Mouse (Mus musculus): ENCODE results near the gene Ppp1r35. TPM values are rescaled to one million over a fixed set of nuclear protein-coding genes. Genes with fewer than 3 reads are reported as not detected.

Ppp1r35 gene
- polyA plus RNA-seq, 1 experiment = 75.4 TPM

GRCm38 (mm10) chr5:137777267-137777845, 1.3 kb upstream of the Ppp1r35 start:
- Histone ChIP-seq H3K27ac (ENCODE audit: insufficient read depth, low read depth, low read length) (peak overlapping the region; percentile 14; the same call in 1 of the 2 replicates), H3K27me3 (ENCODE audit: control insufficient read depth, insufficient read depth, low read length) (no peaks in the 10 kb centered on the region), H3K4me3 (ENCODE audit: low read depth, low read length) (no peak overlapping the region), H3K4me1 (ENCODE audit: control insufficient read depth, insufficient read depth, insufficient read length, low read length) (peaks cover 15% of the 10 kb centered on the region), H3K36me3 (ENCODE audit: control insufficient read depth, insufficient read depth, low read length) (peaks cover 14% of the 10 kb centered on the region; the same call in 1 of the 2 replicates)
- no peak for TF ChIP-seq CTCF (IDR thresholded peaks at IDR 0.05; ENCODE audit: extremely low read depth, insufficient read length, insufficient replicate concordance, low read depth, low read length)
- no peak for TF ChIP-seq POLR2A (IDR thresholded peaks at IDR 0.05; ENCODE audit: low read depth, low read length)
- WGBS = 28% methylated on average over 7 of the region's 7 CpGs

- H3K36me3 ChIP-seq (ENCODE audit: control insufficient read depth, insufficient read depth, low read length) = peaks cover 31% of the 10 kb centered on the region
- peaks cover 22% of the 10 kb centered on the region for H3K4me1 ChIP-seq (ENCODE audit: control insufficient read depth, insufficient read depth, insufficient read length, low read length)
- no peaks in the 10 kb centered on the region for H3K27me3 ChIP-seq (ENCODE audit: control insufficient read depth, insufficient read depth, low read length)
- under 1% methylated on average over 82 of the region's 83 CpGs for WGBS
- TF ChIP-seq POLR2A (IDR thresholded peaks at IDR 0.05; ENCODE audit: low read depth, low read length) = no peak
- no peak for TF ChIP-seq CTCF (IDR thresholded peaks at IDR 0.05; ENCODE audit: extremely low read depth, insufficient read length, insufficient replicate concordance, low read depth, low read length)
- H3K27ac ChIP-seq (ENCODE audit: insufficient read depth, low read depth, low read length) = peak overlapping the region; percentile 38
- peak overlapping the region; percentile 72 for H3K4me3 ChIP-seq (ENCODE audit: low read depth, low read length)
Observed at GRCm38 (mm10) chr5:137779053-137779933, 644 bp downstream of the Ppp1r35 start.

GRCm38 (mm10) chr5:137781661-137782060, 3.0 kb downstream of the Ppp1r35 start:
- TF ChIP-seq CTCF (IDR thresholded peaks at IDR 0.05; ENCODE audit: extremely low read depth, insufficient read length, insufficient replicate concordance, low read depth, low read length) = no peak
- WGBS = 80% methylated on average over 7 of the region's 7 CpGs
- Histone ChIP-seq H3K27me3 (ENCODE audit: control insufficient read depth, insufficient read depth, low read length) (no peaks in the 10 kb centered on the region), H3K36me3 (ENCODE audit: control insufficient read depth, insufficient read depth, low read length) (peaks cover 31% of the 10 kb centered on the region), H3K27ac (ENCODE audit: insufficient read depth, low read depth, low read length) (no peak overlapping the region), H3K4me3 (ENCODE audit: low read depth, low read length) (no peak overlapping the region), H3K4me1 (ENCODE audit: control insufficient read depth, insufficient read depth, insufficient read length, low read length) (peaks cover 32% of the 10 kb centered on the region)

DNA sequence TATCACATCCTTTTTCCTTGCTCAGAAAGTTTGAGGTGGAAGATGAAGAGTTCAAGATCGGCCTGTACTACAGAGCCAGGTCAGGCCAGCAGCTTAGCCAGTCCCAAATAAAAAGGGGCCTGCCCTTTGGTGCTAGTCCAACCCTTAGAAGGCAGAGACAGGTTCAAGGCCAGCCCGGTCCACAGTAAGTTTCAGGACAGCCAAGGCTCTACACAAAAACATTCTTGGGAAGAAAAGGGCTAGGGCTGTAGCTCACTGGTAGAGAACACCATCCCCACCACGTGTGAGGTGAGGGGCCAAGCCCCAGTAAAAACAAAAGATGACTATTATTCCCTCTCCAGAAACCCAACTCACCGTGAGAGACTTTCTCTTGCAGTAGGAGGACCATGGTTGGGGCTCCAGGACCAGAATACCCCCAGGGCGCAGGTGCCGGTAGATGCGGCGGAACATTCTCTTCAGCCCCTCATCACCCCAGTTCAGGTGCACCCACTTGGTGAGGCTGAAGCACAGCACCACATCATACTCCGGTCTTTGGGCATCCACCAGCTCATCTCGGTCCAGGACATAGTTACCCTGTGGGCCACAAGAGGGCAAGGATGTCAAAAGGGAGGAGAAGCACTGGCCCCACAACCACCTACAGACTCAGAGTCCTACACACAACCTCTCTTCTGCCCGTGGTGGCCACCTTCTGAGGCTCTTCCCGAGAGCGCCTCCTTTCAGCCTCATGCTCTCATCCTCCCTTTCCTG, 4.3 kb downstream of the Ppp1r35 start:
- Histone ChIP-seq H3K36me3 (ENCODE audit: control insufficient read depth, insufficient read depth, low read length) (peaks cover 31% of the 10 kb centered on the region), H3K27ac (ENCODE audit: insufficient read depth, low read depth, low read length) (no peak overlapping the region), H3K4me1 (ENCODE audit: control insufficient read depth, insufficient read depth, insufficient read length, low read length) (peaks cover 26% of the 10 kb centered on the region), H3K27me3 (ENCODE audit: control insufficient read depth, insufficient read depth, low read length) (no peaks in the 10 kb centered on the region), H3K4me3 (ENCODE audit: low read depth, low read length) (no peak overlapping the region)
- no peak for TF ChIP-seq CTCF (IDR thresholded peaks at IDR 0.05; ENCODE audit: extremely low read depth, insufficient read length, insufficient replicate concordance, low read depth, low read length)
- no peak for TF ChIP-seq POLR2A (IDR thresholded peaks at IDR 0.05; ENCODE audit: low read depth, low read length)
- 81% methylated on average over 13 of the region's 13 CpGs for WGBS

- Histone ChIP-seq H3K27ac (ENCODE audit: insufficient read depth, low read depth, low read length) (no peak overlapping the region), H3K4me3 (ENCODE audit: low read depth, low read length) (peak overlapping the region; percentile 93)
Observed at GRCm38 (mm10) chr5:137783901-137784540, 5.4 kb downstream of the Ppp1r35 start.

DNA sequence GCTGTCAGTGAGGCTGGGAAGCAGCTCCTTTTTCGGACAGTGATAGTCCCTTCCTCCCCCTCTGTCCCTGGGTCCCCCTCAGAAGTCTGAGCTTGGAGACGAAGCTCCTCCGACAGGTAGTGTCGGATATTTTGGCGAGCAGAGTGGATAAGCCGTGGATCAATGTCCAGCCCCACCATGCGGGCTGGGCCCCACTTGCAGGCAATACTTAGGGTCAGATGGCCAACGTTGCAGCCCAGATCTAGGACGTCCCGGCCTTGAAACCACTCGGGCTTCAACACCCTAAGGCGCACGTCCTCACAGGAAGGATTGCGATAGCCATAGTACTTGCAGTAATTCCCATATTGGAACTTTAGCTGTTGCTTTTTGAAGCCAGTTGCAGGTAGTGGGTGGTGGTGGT, 5.9 kb downstream of the Ppp1r35 start:
- Histone ChIP-seq H3K27ac (ENCODE audit: insufficient read depth, low read depth, low read length) (no peak overlapping the region), H3K27me3 (ENCODE audit: control insufficient read depth, insufficient read depth, low read length) (no peaks in the 10 kb centered on the region), H3K36me3 (ENCODE audit: control insufficient read depth, insufficient read depth, low read length) (peaks cover 31% of the 10 kb centered on the region), H3K4me3 (ENCODE audit: low read depth, low read length) (peak overlapping the region; percentile 93), H3K4me1 (ENCODE audit: control insufficient read depth, insufficient read depth, insufficient read length, low read length) (peaks cover 21% of the 10 kb centered on the region)
- no peak for TF ChIP-seq POLR2A (IDR thresholded peaks at IDR 0.05; ENCODE audit: low read depth, low read length)
- no peak for TF ChIP-seq CTCF (IDR thresholded peaks at IDR 0.05; ENCODE audit: extremely low read depth, insufficient read length, insufficient replicate concordance, low read depth, low read length)
- 29% methylated on average over 14 of the region's 14 CpGs for WGBS

More at GRCm38 (mm10) chr5:137783901-137784540, 5.4 kb downstream of the Ppp1r35 start:
- Histone ChIP-seq H3K36me3 (ENCODE audit: control insufficient read depth, insufficient read depth, low read length) (peaks cover 31% of the 10 kb centered on the region), H3K4me1 (ENCODE audit: control insufficient read depth, insufficient read depth, insufficient read length, low read length) (peaks cover 24% of the 10 kb centered on the region), H3K27me3 (ENCODE audit: control insufficient read depth, insufficient read depth, low read length) (no peaks in the 10 kb centered on the region)
- 29% methylated on average over 9 of the region's 9 CpGs for WGBS
- TF ChIP-seq POLR2A (IDR thresholded peaks at IDR 0.05; ENCODE audit: low read depth, low read length) (no peak), CTCF (IDR thresholded peaks at IDR 0.05; ENCODE audit: extremely low read depth, insufficient read length, insufficient replicate concordance, low read depth, low read length) (no peak; the same call in 1 of the 2 replicates)
